20 mouse cellular contexts compared by ENCODE assay signal in the genomic region with DNA sequence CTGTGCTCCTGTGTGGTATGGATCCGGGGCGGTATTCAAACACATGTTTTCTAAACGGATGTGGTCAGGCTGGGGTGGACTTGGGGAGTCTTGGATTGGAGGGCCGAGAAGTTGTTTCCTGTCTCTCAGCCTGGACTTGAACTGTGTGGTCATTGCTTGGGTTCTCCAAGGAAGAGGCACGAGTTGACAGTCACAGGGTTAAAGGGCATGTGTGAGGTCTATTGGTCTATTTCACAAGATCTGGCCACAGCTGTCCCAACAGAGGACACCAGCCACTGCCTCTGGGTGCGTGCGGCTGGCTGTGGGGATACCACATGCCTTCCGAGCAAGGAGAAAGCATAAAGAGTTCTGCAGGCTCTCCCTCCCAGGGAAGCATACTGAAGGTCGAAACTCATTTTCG. TPM values are rescaled to one million over a fixed set of nuclear protein-coding genes. Genes with fewer than 3 reads are reported as not detected.
A peak's percentile ranks its signal among the peaks of the same experiment; 100 is the strongest.
DNase-seq lines count a peak whose midpoint lies in the region; ATAC-seq and TF ChIP-seq lines count a peak whose summit lies in the region.
"Had no signal": no experiment of that assay in that cellular context is flagged by ENCODE, and none has a peak within 500 bp of the region (broad histone marks: within the 10 kb centered on the region; RNA-seq: fewer than 3 reads in every experiment).

No protein-coding gene starts in this region.

- no peak overlapping the region for H3K27ac ChIP-seq in liver, postnatal 0 days (ENCODE audit: low read depth)
- H3K27ac ChIP-seq in neural tube, embryonic 15.5 days (replicated peaks), result no peak overlapping the region
- H3K27ac ChIP-seq: embryonic facial prominence, embryonic 12.5 days; forebrain, embryonic 15.5 days; heart, embryonic 10.5 days; heart, embryonic 15.5 days; hindbrain, embryonic 13.5 days; hindbrain, postnatal 0 days had no signal

- DNase-seq in gastrocnemius, postnatal 25 days, result peak; percentile 24
- no peak for DNase-seq in gastrocnemius, adult 18-20 months (ENCODE audit: low spot score)
- DNase-seq in liver, postnatal 0 days, result no peak
- DNase-seq in liver (no peak), 416B (ENCODE audit: low read depth) (peak; percentile 57)
- DNase-seq in skeletal muscle tissue, adult 2 months (ENCODE audit: low read depth, low spot score), result peak; percentile 28
- DNase-seq: adrenal gland, postnatal 10 days; cerebellum, adult 11-12 months; cerebellum, adult 9-10 months; cerebellum, postnatal 25 days; gastrocnemius, postnatal 14 days; heart, postnatal 14 days had no signal

- H3K9me3 ChIP-seq in liver, postnatal 0 days (ENCODE audit: low read length), result no peaks in the 10 kb centered on the region
- no peaks in the 10 kb centered on the region for H3K9me3 ChIP-seq in neural tube, embryonic 15.5 days (replicated peaks)
- H3K9me3 ChIP-seq: embryonic facial prominence, embryonic 12.5 days; forebrain, embryonic 15.5 days; heart, embryonic 10.5 days; heart, embryonic 15.5 days; hindbrain, embryonic 13.5 days had no signal

- TF ChIP-seq CTCF in liver, postnatal 0 days (IDR thresholded peaks at IDR 0.05; ENCODE audit: low read depth), result no peak

- ATAC-seq in liver, postnatal 0 days, result peak; percentile 67
- ATAC-seq in neural tube, embryonic 15.5 days (ENCODE audit: low FRiP score), result no peak
- ATAC-seq: forebrain, embryonic 15.5 days; hindbrain, postnatal 0 days had no signal

- H3K4me1 ChIP-seq in liver, postnatal 0 days (ENCODE audit: insufficient read depth), result peaks cover 6% of the 10 kb centered on the region
- H3K4me1 ChIP-seq in neural tube, embryonic 15.5 days, result peaks cover 29% of the 10 kb centered on the region

- H3K4me2 ChIP-seq in liver, postnatal 0 days (ENCODE audit: low read depth, low read length), result no peak overlapping the region
- H3K4me2 ChIP-seq in neural tube, embryonic 15.5 days, result no peak overlapping the region
- H3K4me2 ChIP-seq: embryonic facial prominence, embryonic 12.5 days; forebrain, embryonic 15.5 days; heart, embryonic 15.5 days; hindbrain, embryonic 13.5 days had no signal

- H3K27me3 ChIP-seq in liver, postnatal 0 days (ENCODE audit: insufficient read depth, low read length), result peaks cover 47% of the 10 kb centered on the region
- H3K27me3 ChIP-seq in neural tube, embryonic 15.5 days (replicated peaks), result peaks cover 55% of the 10 kb centered on the region

- 58% methylated on average over 10 of the region's 10 CpGs for WGBS in liver, postnatal 0 days (ENCODE audit: insufficient replicate concordance)
- 69% methylated on average over 10 of the region's 10 CpGs for WGBS in neural tube, embryonic 15.5 days

- no peaks in the 10 kb centered on the region for H3K36me3 ChIP-seq in liver, postnatal 0 days (replicated peaks; ENCODE audit: insufficient read depth, low read length)
- H3K36me3 ChIP-seq in neural tube, embryonic 15.5 days, result no peaks in the 10 kb centered on the region
- H3K36me3 ChIP-seq: embryonic facial prominence, embryonic 12.5 days; forebrain, embryonic 15.5 days; heart, embryonic 10.5 days; heart, embryonic 15.5 days; hindbrain, embryonic 13.5 days had no signal

- H3K9ac ChIP-seq in liver, postnatal 0 days (replicated peaks), result no peak overlapping the region
- no peak overlapping the region for H3K9ac ChIP-seq in neural tube, embryonic 15.5 days (replicated peaks)
- H3K9ac ChIP-seq: embryonic facial prominence, embryonic 12.5 days; forebrain, embryonic 15.5 days; heart, embryonic 15.5 days; hindbrain, embryonic 13.5 days had no signal

- no peak overlapping the region for H3K4me3 ChIP-seq in liver, postnatal 0 days (ENCODE audit: low read depth, low read length)
- H3K4me3 ChIP-seq in neural tube, embryonic 15.5 days (replicated peaks), result no peak overlapping the region
- H3K4me3 ChIP-seq: embryonic facial prominence, embryonic 12.5 days; forebrain, embryonic 15.5 days; heart, embryonic 10.5 days; heart, embryonic 15.5 days; hindbrain, embryonic 13.5 days had no signal

- no peak for TF ChIP-seq EP300 in liver, postnatal 0 days (IDR thresholded peaks at IDR 0.05; ENCODE audit: low read depth)

RNA-seq across cellular contexts. Expression of a gene that starts 2.7 kb away (rescaled TPM):
- under 1 TPM; 0.13 to 0.64 TPM for total RNA-seq in gastrocnemius, postnatal 25 days (2021)
- under 1 TPM; 0.38 to 0.41 TPM for total RNA-seq in gastrocnemius, adult 18-20 months (2021)
- polyA plus RNA-seq in liver, postnatal 0 days (2015; fragmentation: Nextera tagmentation; extraction: Ambion mirVana), result not detected in 2 replicates
- 0.59 and 0.95 TPM in 2 replicates for polyA plus RNA-seq in neural tube, embryonic 15.5 days (2015; fragmentation: Nextera tagmentation; extraction: Ambion mirVana)
- total RNA-seq: MEL had no signal
- polyA plus RNA-seq: heart, embryonic 10.5 days had no signal

Comparison
In these comparisons a context has a peak if more than half of its experiments do, and no peak if none do; other contexts are left out.
1. DNase-seq: peak in gastrocnemius, postnatal 25 days (single experiment), 416B (single experiment) and skeletal muscle tissue, adult 2 months (single experiment); none in gastrocnemius, adult 18-20 months (single experiment), liver, postnatal 0 days (single experiment) and liver (single experiment).